Mouse (Mus musculus) testis, postnatal 14 days (tissue): ENCODE results near the gene Ngly1.
A peak's percentile ranks its signal among the peaks of the same experiment; 100 is the strongest.

ENCODE experiments used
- DNase-seq: peaks from one replicate; pipeline ENCODE4 v3.0.0; 2021; ENCODE audit warnings: low spot score

The Ngly1 gene

DNA sequence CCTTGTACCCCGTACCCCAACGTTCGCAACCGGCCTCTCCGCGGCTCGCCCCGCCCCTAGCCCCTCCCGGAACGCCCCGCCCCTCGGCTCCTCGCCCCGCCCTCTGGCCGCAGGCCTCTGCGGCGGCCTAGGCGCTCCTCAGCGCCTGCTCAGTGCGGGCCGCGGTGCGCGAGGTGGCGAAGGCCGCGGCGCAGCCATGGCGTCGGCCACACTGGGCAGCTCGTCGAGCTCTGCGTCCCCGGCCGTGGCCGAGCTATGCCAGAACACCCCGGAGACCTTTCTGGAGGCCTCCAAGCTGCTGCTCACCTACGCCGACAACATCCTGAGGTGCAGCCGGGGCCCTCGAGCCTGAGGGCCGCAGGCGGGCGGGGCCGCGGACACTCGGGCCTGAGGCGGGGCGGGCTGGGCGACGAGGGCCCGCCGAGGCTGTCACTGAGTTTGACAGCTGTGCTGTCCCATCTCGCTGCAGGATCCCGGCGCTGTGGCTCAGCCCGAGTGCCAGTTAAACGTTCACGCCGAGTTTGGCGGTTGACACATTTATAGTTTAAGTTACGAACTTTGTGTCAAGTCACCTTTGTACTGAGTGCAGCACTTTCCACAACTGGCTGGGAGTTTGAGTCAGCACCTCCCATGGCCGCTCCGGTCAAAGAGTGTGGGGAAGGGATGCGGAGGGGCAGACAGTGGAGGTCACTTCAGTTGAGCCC lies at the start of gene Ngly1, which contains the start of gene Oxsm:
Gene Ngly1, plus strand, starts transcription at position 110 of the 704 bp plus-strand sequence.
Gene Oxsm, minus strand, starts transcription at position 638 of the 704 bp plus-strand sequence.
- DNase-seq = peak; percentile 88

DNA sequence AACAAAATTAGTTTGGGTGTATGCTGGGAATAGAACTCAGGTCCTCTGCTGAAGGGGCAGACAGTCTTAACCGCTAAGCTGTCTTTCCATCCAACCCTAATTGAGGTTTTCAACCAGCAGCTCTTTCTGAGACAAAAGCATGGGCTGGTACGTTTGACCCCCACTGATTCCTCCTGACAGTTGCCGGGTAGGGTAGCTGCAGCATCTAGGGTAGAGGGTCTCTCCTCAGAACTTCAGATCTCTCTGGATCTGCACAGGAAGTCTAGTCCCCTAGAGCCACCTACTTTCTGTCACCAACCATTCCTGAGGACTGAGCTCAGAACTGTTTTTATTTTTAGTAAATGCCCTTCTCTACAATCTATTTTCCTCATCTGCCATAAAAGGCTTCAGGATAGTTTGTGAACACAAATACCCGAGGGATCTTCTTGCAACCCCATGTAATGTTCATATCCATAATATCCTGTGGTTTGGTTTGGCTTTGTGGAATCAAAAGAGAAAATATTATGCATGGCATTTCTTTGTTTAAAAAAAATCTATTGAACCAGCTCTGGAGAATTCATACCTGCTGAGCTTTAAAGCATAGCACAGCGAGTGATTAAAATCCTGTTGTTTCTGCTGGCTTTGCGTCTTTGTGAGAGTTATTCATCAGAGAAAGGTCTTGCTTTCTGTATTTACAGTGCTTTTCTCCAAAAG lies 48.7 kb upstream of the Ngly1 start:
- DNase-seq = no peak

DNA sequence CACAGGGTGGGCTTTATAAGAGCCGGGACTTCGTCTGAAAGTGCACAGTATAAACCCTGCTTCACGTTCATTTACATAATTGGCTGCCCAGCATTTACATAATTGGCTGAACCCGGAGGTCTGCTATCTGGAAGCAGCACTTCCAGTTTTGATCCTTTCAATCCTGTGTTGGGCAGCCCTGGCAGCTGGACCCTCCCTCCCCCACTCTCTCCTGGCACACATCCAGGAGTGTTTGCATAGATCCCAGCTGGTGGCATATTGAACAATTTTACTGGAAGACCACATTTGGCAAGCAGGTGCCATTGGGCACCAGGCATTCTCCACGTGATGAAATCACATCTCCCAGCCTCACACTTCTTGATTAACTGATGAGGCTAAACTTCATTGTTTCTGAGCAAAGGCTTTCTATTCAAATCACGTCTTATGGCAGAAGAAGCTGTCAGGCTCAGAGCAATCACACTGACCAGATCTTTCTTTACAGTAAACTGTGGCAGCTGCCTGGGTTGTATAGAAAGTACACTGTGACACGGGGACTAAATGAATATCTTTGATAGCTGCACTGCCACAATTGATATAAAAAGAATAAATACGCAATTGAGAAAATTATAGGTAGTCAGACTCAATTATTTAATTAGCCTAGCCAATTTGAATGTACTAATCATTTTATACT lies 48.0 kb upstream of the Ngly1 start:
- DNase-seq = peak; percentile 3

DNA sequence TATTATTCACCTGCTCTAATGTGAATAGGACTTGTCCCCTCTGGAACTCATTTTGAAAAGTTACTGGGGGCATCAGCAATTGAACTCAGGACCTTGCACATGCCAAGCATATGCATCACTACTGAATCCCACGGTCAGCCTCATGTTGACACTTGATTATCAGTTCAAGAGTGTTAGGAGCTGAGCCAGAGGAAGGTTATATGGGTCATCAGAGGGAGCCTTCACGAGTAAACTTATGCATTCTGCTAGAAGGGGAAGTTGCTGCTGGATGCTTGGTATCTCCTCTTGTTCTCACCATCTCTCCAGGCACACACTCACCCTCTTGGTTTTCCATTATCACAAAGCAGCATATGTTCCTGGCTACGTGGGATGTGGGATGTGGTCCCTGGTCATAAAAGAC lies 47.4 kb upstream of the Ngly1 start:
- DNase-seq = no peak

DNA sequence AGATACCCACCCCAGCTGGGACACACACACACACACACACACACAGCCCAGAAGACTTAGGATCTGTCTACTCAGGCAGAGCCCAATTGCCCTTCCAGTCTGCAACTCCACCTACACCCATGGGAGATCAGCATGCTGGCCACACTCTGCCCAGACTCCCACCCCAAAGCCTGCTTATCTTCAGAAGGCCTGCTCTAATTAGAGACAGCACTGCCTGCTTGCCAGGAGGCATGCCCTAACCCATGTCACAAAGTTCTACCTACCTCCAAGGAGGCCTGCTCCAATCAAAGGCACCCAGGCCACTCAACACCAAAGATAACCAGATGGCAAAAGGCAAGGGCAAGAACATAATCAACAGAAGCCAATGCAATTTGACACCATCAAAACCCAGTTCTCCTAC lies 41.4 kb upstream of the Ngly1 start:
- DNase-seq = no peak

GRCm38 (mm10) chr14:16219015-16219414 lies 30.1 kb upstream of the Ngly1 start:
- DNase-seq = no peak

GRCm38 (mm10) chr14:16229395-16229794 lies 19.7 kb upstream of the Ngly1 start:
- DNase-seq = no peak

- no peak for DNase-seq
Observed at GRCm38 (mm10) chr14:16230581-16230980, 18.5 kb upstream of the Ngly1 start.

- no peak for DNase-seq
Observed at GRCm38 (mm10) chr14:16233515-16233914, 15.6 kb upstream of the Ngly1 start.

- no peak for DNase-seq
Observed at GRCm38 (mm10) chr14:16236466-16236865, 12.6 kb upstream of the Ngly1 start.

- DNase-seq = no peak
Observed at GRCm38 (mm10) chr14:16242193-16242815, 6.8 kb upstream of the Ngly1 start.

- peak; percentile 86 for DNase-seq
Observed at GRCm38 (mm10) chr14:16242947-16243602, 6.0 kb upstream of the Ngly1 start.

DNA sequence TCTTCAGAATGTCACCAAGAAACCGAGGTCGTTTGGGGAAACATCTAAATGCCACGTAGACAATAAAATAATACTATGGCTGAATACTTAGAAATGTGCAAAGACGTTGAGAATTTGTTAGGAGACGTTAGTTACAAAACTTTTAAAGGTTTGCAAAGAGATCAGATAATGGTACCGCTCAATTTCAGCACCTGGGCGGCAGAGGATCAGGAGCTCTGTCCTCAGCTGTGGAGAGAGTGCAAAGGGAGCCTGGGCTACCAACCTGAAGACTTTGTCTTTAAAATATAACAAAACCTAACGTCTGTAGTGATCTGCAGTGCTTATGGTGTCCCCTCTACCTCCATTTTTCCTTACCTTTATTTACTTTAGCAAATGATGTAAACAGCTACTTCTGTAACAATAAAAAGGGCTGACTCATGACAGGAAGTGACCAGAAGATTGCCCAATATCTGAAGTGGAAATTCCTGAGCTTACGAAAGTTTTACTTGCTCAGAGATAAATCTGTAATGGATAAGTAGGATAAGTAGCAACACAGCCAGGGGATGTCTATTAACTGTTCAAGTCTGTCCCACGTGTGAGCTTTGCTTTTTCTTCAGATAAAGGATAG lies 5.4 kb upstream of the Ngly1 start:
- no peak for DNase-seq

GRCm38 (mm10) chr14:16244370-16244769 lies 4.7 kb upstream of the Ngly1 start:
- DNase-seq = no peak

GRCm38 (mm10) chr14:16245127-16245526 lies 4.0 kb upstream of the Ngly1 start:
- no peak for DNase-seq

GRCm38 (mm10) chr14:16246340-16246912 lies 2.7 kb upstream of the Ngly1 start:
- DNase-seq = no peak

DNA sequence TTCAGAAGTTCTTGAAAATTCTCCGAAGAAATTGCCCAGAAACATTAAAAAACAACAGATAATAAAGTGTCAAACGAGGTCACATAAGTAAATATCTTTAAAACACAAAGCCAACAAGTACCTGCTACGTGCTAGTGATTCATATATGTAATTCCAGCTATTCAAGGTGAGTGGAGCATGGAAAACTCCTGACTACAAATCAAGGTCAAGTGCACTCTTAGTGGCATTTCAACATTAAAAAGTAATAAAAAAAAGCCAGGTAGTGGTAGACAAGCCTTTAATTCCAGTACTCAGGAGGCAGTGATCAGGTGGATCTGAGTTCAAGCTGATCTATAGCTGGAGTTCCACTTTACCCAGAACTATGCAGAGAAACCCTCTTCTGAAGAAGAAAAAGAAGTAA lies 945 bp upstream of the Ngly1 start:
- DNase-seq = no peak

- DNase-seq = peak; percentile 11
Observed at GRCm38 (mm10) chr14:16248603-16249157, 400 bp upstream of the Ngly1 start.

GRCm38 (mm10) chr14:16250099-16250498 lies 1.0 kb downstream of the Ngly1 start:
- no peak for DNase-seq

DNA sequence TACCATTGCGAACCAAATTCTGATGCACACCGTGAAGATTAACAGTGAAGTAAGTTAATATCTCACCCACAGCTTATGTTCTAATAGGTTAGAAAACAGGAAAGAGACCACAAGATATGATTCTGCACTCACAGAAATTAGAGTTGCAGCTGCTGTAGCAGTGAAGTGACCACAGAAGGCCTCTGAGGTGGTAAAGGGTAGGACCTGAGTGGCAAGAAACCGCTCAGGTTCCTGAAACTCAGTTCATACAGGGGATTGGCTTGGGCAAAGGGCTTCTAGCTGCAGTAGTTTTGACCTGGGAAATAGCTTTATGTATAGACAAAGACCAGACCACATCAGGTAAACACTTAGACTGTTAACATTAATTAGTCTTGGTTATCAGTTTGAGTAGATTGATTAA lies 6.7 kb downstream of the Ngly1 start:
- DNase-seq = no peak

GRCm38 (mm10) chr14:16256209-16256608 lies 7.1 kb downstream of the Ngly1 start:
- DNase-seq = no peak
